ENCODE assay signal across 8 mouse cellular contexts in the genomic region with DNA sequence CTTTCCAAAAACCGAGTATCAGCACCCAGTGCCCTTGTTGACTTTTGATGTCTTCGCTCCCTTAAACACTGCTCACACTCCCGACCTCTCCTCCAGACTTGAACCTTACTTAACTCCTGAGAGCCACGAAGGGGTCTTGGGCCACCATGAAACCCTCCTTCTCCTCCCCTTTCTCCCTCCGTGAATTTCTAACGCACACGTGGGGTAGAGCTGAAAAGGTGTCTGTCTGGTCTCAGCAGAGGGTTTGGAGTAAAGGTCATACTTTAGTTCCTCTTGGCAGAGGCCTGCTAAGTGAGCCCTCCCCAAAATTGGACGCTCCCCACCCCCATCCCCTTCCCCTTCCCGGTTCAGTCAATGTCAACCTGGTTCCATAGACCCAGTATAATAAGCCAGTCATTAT. TPM values are rescaled to one million over a fixed set of nuclear protein-coding genes. Genes with fewer than 3 reads are reported as not detected.
DNase-seq lines count a peak whose midpoint lies in the region; ATAC-seq and TF ChIP-seq lines count a peak whose summit lies in the region.

No protein-coding gene starts in this region.

- peak overlapping the region; percentile 85 to 94 for H3K4me3 ChIP-seq in MEL (ENCODE audit: control insufficient read depth in 1 of 2, insufficient read depth in 1 of 2, low read depth in 2 of 2, low read length in 2 of 2)
- peak overlapping the region; percentile 96 for H3K4me3 ChIP-seq in heart, embryonic 15.5 days
- peak overlapping the region; percentile 98 for H3K4me3 ChIP-seq in limb, embryonic 10.5 days
- peak overlapping the region; percentile 81 for H3K4me3 ChIP-seq in myocyte

- no peak for ATAC-seq in heart, embryonic 15.5 days (replicated peaks; ENCODE audit: insufficient number of reproducible peaks, insufficient read depth, low FRiP score, low read depth)
- ATAC-seq in megakaryocyte-erythroid progenitor cell, adult 5-6 weeks (replicated peaks; ENCODE audit: low FRiP score, low TSS enrichment, poor library complexity, severe bottlenecking) = no peak

- peaks cover 7 to 10% of the 10 kb centered on the region in 2 experiments for H3K4me1 ChIP-seq in MEL (ENCODE audit: control insufficient read depth in 1 of 2, insufficient read depth in 2 of 2, low read length in 2 of 2)
- peaks cover 11% of the 10 kb centered on the region for H3K4me1 ChIP-seq in heart, embryonic 15.5 days (replicated peaks)
- H3K4me1 ChIP-seq in limb, embryonic 10.5 days = peaks cover 16% of the 10 kb centered on the region

- TF ChIP-seq POLR2A in MEL (IDR thresholded peaks at IDR 0.05; ENCODE audit: control insufficient read depth in 1 of 2, insufficient read depth in 1 of 2, low read depth in 1 of 2, low read length in 2 of 2, poor library complexity in 1 of 2) (no peak), myocyte (IDR thresholded peaks at IDR 0.05; ENCODE audit: insufficient read length, low read depth) (no peak)

- TF ChIP-seq EP300 in MEL (IDR thresholded peaks at IDR 0.05; ENCODE audit: low read depth in 1 of 2, low read length in 2 of 2) = no peak

- 2% methylated on average over 9 of the region's 9 CpGs for WGBS in heart, embryonic 15.5 days
- WGBS in limb, embryonic 10.5 days = 2% methylated on average over 9 of the region's 9 CpGs

- no peak for TF ChIP-seq CTCF in MEL (IDR thresholded peaks at IDR 0.05 in 2 of 3, conservative IDR thresholded peaks at IDR 0.05 in 1 of 3; ENCODE audit: control insufficient read depth in 1 of 3, insufficient read depth in 1 of 3, low read depth in 2 of 3, low read length in 3 of 3, poor library complexity in 1 of 3, severe bottlenecking in 1 of 3)

- no peaks in the 10 kb centered on the region for H3K9me3 ChIP-seq in MEL (replicated peaks; ENCODE audit: insufficient read depth, low read length)
- no peaks in the 10 kb centered on the region for H3K9me3 ChIP-seq in heart, embryonic 15.5 days (replicated peaks)
- no peaks in the 10 kb centered on the region for H3K9me3 ChIP-seq in limb, embryonic 10.5 days (replicated peaks)

- peak overlapping the region; percentile 68 for H3K27ac ChIP-seq in MEL (ENCODE audit: control insufficient read depth, low read depth, low read length)
- peak overlapping the region; percentile 94 for H3K27ac ChIP-seq in heart, embryonic 15.5 days
- peak overlapping the region; percentile 83 for H3K27ac ChIP-seq in limb, embryonic 10.5 days

- no peak for TF ChIP-seq RAD21 in MEL (IDR thresholded peaks at IDR 0.05; ENCODE audit: low read depth, low read length)

- peak; percentile 23 for DNase-seq in embryo, embryonic 9.5 days (ENCODE audit: extremely low spot score)
- no peak for DNase-seq in embryo, embryonic 10 days (ENCODE audit: low spot score)
- DNase-seq in MEL (ENCODE audit: low read depth, low spot score) = peak; percentile 59
- no peak for DNase-seq in limb, embryonic 10.5 days (ENCODE audit: low spot score)
- DNase-seq in frontal cortex, postnatal 25 days (ENCODE audit: low spot score in 2 of 2) = no peak

- peak overlapping the region; percentile 64 for H3K4me2 ChIP-seq in heart, embryonic 15.5 days
- H3K4me2 ChIP-seq in myocyte (ENCODE audit: low read depth) = peak overlapping the region; percentile 92

- no peaks in the 10 kb centered on the region for H3K27me3 ChIP-seq in MEL (ENCODE audit: control insufficient read depth in 1 of 2, insufficient read depth in 2 of 2, low read length in 2 of 2)
- H3K27me3 ChIP-seq in heart, embryonic 15.5 days = no peaks in the 10 kb centered on the region
- H3K27me3 ChIP-seq in limb, embryonic 10.5 days (ENCODE audit: low read depth, poor library complexity, severe bottlenecking) = no peaks in the 10 kb centered on the region
- H3K27me3 ChIP-seq in myocyte (ENCODE audit: control insufficient read depth, insufficient read depth, insufficient read length) = no peaks in the 10 kb centered on the region

- H3K9ac ChIP-seq in MEL (ENCODE audit: control insufficient read depth, low read depth, low read length, poor library complexity, severe bottlenecking) = peak overlapping the region; percentile 90
- H3K9ac ChIP-seq in heart, embryonic 15.5 days = peak overlapping the region; percentile 74

- H3K79me2 ChIP-seq in MEL (ENCODE audit: control insufficient read depth, insufficient read depth, low read length, poor library complexity) = peaks cover 33% of the 10 kb centered on the region
- H3K79me2 ChIP-seq in myocyte (ENCODE audit: control insufficient read depth, insufficient read depth) = peaks cover 33% of the 10 kb centered on the region

- peaks cover 0 to 13% of the 10 kb centered on the region in 2 experiments; a peak in 2 of 4 replicates for H3K36me3 ChIP-seq in MEL (ENCODE audit: control insufficient read depth in 1 of 2, insufficient read depth in 2 of 2, low read length in 2 of 2)
- no peaks in the 10 kb centered on the region for H3K36me3 ChIP-seq in heart, embryonic 15.5 days
- H3K36me3 ChIP-seq in limb, embryonic 10.5 days = no peaks in the 10 kb centered on the region
- H3K36me3 ChIP-seq in myocyte (ENCODE audit: control insufficient read depth, insufficient read depth) = no peaks in the 10 kb centered on the region

- peak overlapping the region; percentile 92 for H3ac ChIP-seq in myocyte (ENCODE audit: control insufficient read depth, insufficient read length)

TF ChIP-seq in MEL, 35 proteins besides CTCF, POLR2A, EP300 and RAD21:
- TF ChIP-seq ZMIZ1 (IDR thresholded peaks at IDR 0.05; ENCODE audit: low read depth, low read length) (no peak), MAFK (IDR thresholded peaks at IDR 0.05; ENCODE audit: borderline replicate concordance, low read depth, low read length) (no peak), MYC (IDR thresholded peaks at IDR 0.05; ENCODE audit: low read depth, low read length) (0 out of 2 replicates have a peak, but pooled peaks have one; percentile 14), MXI1 (IDR thresholded peaks at IDR 0.05; ENCODE audit: low read depth, low read length) (peak; percentile 66; the same call in 1 of the 2 replicates), UBTF (IDR thresholded peaks at IDR 0.05; ENCODE audit: borderline replicate concordance, insufficient read depth, low read depth, low read length) (no peak)

TF ChIP-seq in myocyte, 11 proteins besides CTCF, POLR2A, EP300 and RAD21:
- TF ChIP-seq REST (IDR thresholded peaks at IDR 0.05; ENCODE audit: insufficient read depth, insufficient read length) (no peak), E2F4 (IDR thresholded peaks at IDR 0.05; ENCODE audit: insufficient read depth) (no peak), SRF (IDR thresholded peaks at IDR 0.05; ENCODE audit: control insufficient read depth, insufficient read length, low read depth) (no peak), TCF3 (IDR thresholded peaks at IDR 0.05; ENCODE audit: insufficient read length, low read depth) (no peak)
TF ChIP-seq in myocyte: peak in this region for 0.

RNA-seq across cellular contexts. Expression of gene Mpc2, which starts 1.2 kb away (rescaled TPM):
- total RNA-seq in MEL (2012; rRNA removed) = 54.0 and 57.0 TPM in 2 replicates
- polyA plus RNA-seq in MEL (2012; ENCODE audit: insufficient read depth in 1 of 2, insufficient read length in 2 of 2, low read depth in 1 of 2, low replicate concordance in 2 of 2, missing spikeins in 1 of 2) (10 to 100 TPM in 1 of 2 experiments, not detected in 1; 51.3 TPM), myocyte (2012; fragmentation: generic; extraction: Trizol) (85.0 TPM)
- polyA plus RNA-seq in heart, embryonic 15.5 days (2015; fragmentation: Nextera tagmentation; extraction: Ambion mirVana) = 234 and 371 TPM in 2 replicates
- 69.6 and 80.3 TPM in 2 replicates for polyA plus RNA-seq in limb, embryonic 10.5 days (2016; fragmentation: Nextera tagmentation; extraction: Ambion mirVana)
- 68.1 and 83.2 TPM in 2 replicates for total RNA-seq in megakaryocyte-erythroid progenitor cell, adult 5-6 weeks (2014; fragmentation: Nextera tagmentation)
- 65.7 and 85.1 TPM in 2 replicates for total RNA-seq in megakaryocyte-erythroid progenitor cell, adult 5-6 weeks (2017)

RNA-seq across cellular contexts. Expression of gene Dcaf6, which starts 1.4 kb away (rescaled TPM):
- 8.2 and 8.9 TPM in 2 replicates for total RNA-seq in MEL (2012; rRNA removed)
- polyA plus RNA-seq in MEL (2012; ENCODE audit: insufficient read depth in 1 of 2, insufficient read length in 2 of 2, low read depth in 1 of 2, low replicate concordance in 2 of 2, missing spikeins in 1 of 2) (10 to 100 TPM in 1 of 2 experiments, not detected in 1; 17.1 TPM), myocyte (2012; fragmentation: generic; extraction: Trizol) (24.1 TPM)
- 19.3 and 20.1 TPM in 2 replicates for polyA plus RNA-seq in heart, embryonic 15.5 days (2015; fragmentation: Nextera tagmentation; extraction: Ambion mirVana)
- polyA plus RNA-seq in limb, embryonic 10.5 days (2016; fragmentation: Nextera tagmentation; extraction: Ambion mirVana) = 5.1 and 6.6 TPM in 2 replicates
- 21.3 and 36.3 TPM in 2 replicates for total RNA-seq in megakaryocyte-erythroid progenitor cell, adult 5-6 weeks (2014; fragmentation: Nextera tagmentation)
- 20.3 and 22.0 TPM in 2 replicates for total RNA-seq in megakaryocyte-erythroid progenitor cell, adult 5-6 weeks (2017)

RNA-seq across cellular contexts. Expression of gene Adcy10, which starts 23.3 kb away (rescaled TPM):
- total RNA-seq in MEL (2012; rRNA removed) = not detected in 2 replicates
- polyA plus RNA-seq in MEL (2012; ENCODE audit: insufficient read depth in 1 of 2, insufficient read length in 2 of 2, low read depth in 1 of 2, low replicate concordance in 2 of 2, missing spikeins in 1 of 2) (not detected), myocyte (2012; fragmentation: generic; extraction: Trizol) (not detected)
- 0.09 TPM in 1 of 2 replicates, not detected in the other for polyA plus RNA-seq in heart, embryonic 15.5 days (2015; fragmentation: Nextera tagmentation; extraction: Ambion mirVana)
- polyA plus RNA-seq in limb, embryonic 10.5 days (2016; fragmentation: Nextera tagmentation; extraction: Ambion mirVana) = 0.06 TPM in 1 of 2 replicates, not detected in the other
- 0.94 TPM in 1 of 2 replicates, not detected in the other for total RNA-seq in megakaryocyte-erythroid progenitor cell, adult 5-6 weeks (2014; fragmentation: Nextera tagmentation)
- 3.2 TPM in 1 of 2 replicates, not detected in the other for total RNA-seq in megakaryocyte-erythroid progenitor cell, adult 5-6 weeks (2017)

Comparison
In these comparisons a context has a peak if more than half of its experiments do, and no peak if none do; other contexts are left out.
1. DNase-seq: peak in embryo, embryonic 9.5 days (single experiment) and MEL (single experiment); none in embryo, embryonic 10 days (single experiment), limb, embryonic 10.5 days (single experiment) and frontal cortex, postnatal 25 days (0 of 2).
2. Peak in every context shown above with its lines, with median percentiles within 50 percentile points of each other: H3K27ac ChIP-seq and H3K4me3 ChIP-seq.